Mouse (Mus musculus) testis, adult 2 months (tissue): ENCODE results near the gene Slc2a5. TPM values are rescaled to one million over a fixed set of nuclear protein-coding genes. Genes with fewer than 3 reads are reported as not detected.

Experiments
- H3K27ac ChIP-seq: fragments of 200-500 bp; 2 replicates; pipeline ENCODE4 v1.5.1; 2012; ENCODE audit warnings: low read depth, low read length; ENCODE audit not compliant: control insufficient read depth, insufficient read depth
- H3K27me3 ChIP-seq: fragments of 200-500 bp; 2 replicates; pipeline ENCODE4 v1.6.1; 2012; ENCODE audit warnings: mild to moderate bottlenecking, low read length, moderate library complexity; ENCODE audit not compliant: control insufficient read depth, insufficient read depth
- H3K36me3 ChIP-seq: fragments of 200-500 bp; 2 replicates; pipeline ENCODE4 v1.6.1; 2012; ENCODE audit warnings: mild to moderate bottlenecking, low read length; ENCODE audit not compliant: control insufficient read depth, insufficient read depth
- H3K4me1 ChIP-seq: fragments of 200-500 bp; 2 replicates; pipeline ENCODE4 v1.6.1; 2012; ENCODE audit warnings: low read length; ENCODE audit not compliant: control insufficient read depth, insufficient read depth
- H3K4me3 ChIP-seq: fragments of 200-500 bp; 2 replicates; pipeline ENCODE4 v1.5.1; 2012; ENCODE audit warnings: low read depth, mild to moderate bottlenecking, low read length, moderate library complexity, mixed read lengths; ENCODE audit not compliant: control insufficient read depth
- CTCF ChIP-seq: fragments of 200-500 bp; IDR thresholded peaks from 2 replicates; pipeline ENCODE4 v1.5.1; 2012; ENCODE audit warnings: low read depth, mild to moderate bottlenecking, inconsistent platforms, low read length, moderate library complexity; ENCODE audit not compliant: control insufficient read depth, insufficient read depth, insufficient replicate concordance
- POLR2A ChIP-seq: fragments of 200-500 bp; IDR thresholded peaks from 2 replicates; pipeline ENCODE4 v1.6.1; 2012; ENCODE audit warnings: low read depth, mild to moderate bottlenecking, inconsistent platforms, low read length, moderate library complexity; ENCODE audit not compliant: control insufficient read depth
- polyA plus RNA-seq: library from polyadenylated mRNA; depleted of rRNA; stranded (reverse); fragments of >200 nt; gene quantifications from 2 replicates; pipeline ENCODE4 v1.2.3, GENCODE M21; 2012; rRNA removed

Gene Slc2a5
- polyA plus RNA-seq: 732 and 736 TPM in 2 replicates

DNA sequence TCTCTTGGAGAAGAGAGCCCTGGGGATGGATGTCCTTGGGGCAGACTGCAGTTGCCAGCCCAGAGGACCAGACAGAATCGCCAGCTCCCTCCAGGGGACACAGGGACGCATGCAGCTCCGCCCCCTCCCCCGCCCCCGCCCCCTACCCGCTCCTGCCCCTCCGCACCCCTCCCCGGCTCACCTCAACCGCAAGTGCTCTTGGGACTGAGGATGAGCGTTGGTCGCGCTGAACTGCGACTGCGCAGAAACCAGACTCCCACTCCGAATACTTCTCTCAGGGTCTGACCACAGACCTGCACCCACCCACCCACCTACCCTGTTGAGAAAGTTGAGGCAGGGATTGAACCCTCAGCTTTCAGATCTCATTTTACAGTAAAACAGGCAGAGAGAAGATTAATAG, at the start of gene Slc2a5:
TSS of gene Slc2a5 (plus strand) at position 229 of the 400 bp plus-strand sequence.
- Histone ChIP-seq H3K4me3 (peak within 1 kb of the TSS; percentile 86), H3K36me3 (peaks cover 1% of the 10 kb centered on the region; the same call in 1 of the 2 replicates), H3K27me3 (no peaks in the 10 kb centered on the region), H3K4me1 (peaks cover 20% of the 10 kb centered on the region), H3K27ac (peak within 1 kb of the TSS; percentile 82)
- TF ChIP-seq POLR2A (peak; percentile 88), CTCF (no peak)

GRCm38 (mm10) chr4:150070136-150070535, 48.9 kb upstream of the Slc2a5 start:
- Histone ChIP-seq H3K27me3 (no peaks in the 10 kb centered on the region), H3K27ac (no peak overlapping the region), H3K4me3 (no peak overlapping the region), H3K4me1 (peaks cover 11% of the 10 kb centered on the region), H3K36me3 (no peaks in the 10 kb centered on the region)
- TF ChIP-seq CTCF: no peak
- no peak for TF ChIP-seq POLR2A

GRCm38 (mm10) chr4:150072416-150073101, 46.5 kb upstream of the Slc2a5 start:
- peaks cover 7% of the 10 kb centered on the region for H3K4me1 ChIP-seq
- no peaks in the 10 kb centered on the region for H3K27me3 ChIP-seq
- H3K27ac ChIP-seq: no peak overlapping the region
- H3K4me3 ChIP-seq: no peak overlapping the region
- no peaks in the 10 kb centered on the region for H3K36me3 ChIP-seq
- TF ChIP-seq CTCF (no peak), POLR2A (no peak)

GRCm38 (mm10) chr4:150073102-150073473, 46.0 kb upstream of the Slc2a5 start:
- Histone ChIP-seq H3K27ac (no peak overlapping the region), H3K36me3 (no peaks in the 10 kb centered on the region)
- TF ChIP-seq CTCF (peak; percentile 97), POLR2A (no peak)

DNA sequence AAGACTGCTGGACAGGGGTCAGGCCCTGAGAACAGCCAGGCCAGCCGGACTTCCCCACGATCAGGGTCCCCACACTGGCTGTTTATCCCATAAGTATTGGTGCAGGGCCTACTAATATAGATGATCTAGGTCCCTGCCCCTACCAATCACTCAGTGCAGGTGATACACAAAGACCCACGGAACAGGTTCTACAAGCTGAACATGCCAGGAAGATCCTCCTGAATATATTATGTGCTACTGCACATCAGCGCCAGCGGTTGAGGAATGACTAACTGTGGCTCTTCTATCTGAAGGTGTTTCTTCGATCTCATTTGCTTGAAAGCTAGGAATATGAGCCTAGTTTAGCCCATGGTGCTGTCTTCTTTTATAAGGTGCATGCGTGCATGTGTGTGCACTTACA, 43.7 kb upstream of the Slc2a5 start:
- Histone ChIP-seq H3K27ac (no peak overlapping the region), H3K27me3 (no peaks in the 10 kb centered on the region), H3K4me1 (peaks cover 7% of the 10 kb centered on the region), H3K4me3 (no peak overlapping the region), H3K36me3 (no peaks in the 10 kb centered on the region)
- no peak for TF ChIP-seq CTCF
- no peak for TF ChIP-seq POLR2A

More at GRCm38 (mm10) chr4:150073102-150073473, 46.0 kb upstream of the Slc2a5 start:
- no peaks in the 10 kb centered on the region for H3K27me3 ChIP-seq
- H3K4me1 ChIP-seq: peaks cover 7% of the 10 kb centered on the region
- no peak overlapping the region for H3K4me3 ChIP-seq

- Histone ChIP-seq H3K4me3 (no peak overlapping the region), H3K27ac (no peak overlapping the region), H3K4me1 (peaks cover 7% of the 10 kb centered on the region), H3K27me3 (no peaks in the 10 kb centered on the region), H3K36me3 (no peaks in the 10 kb centered on the region)
- TF ChIP-seq CTCF (no peak), POLR2A (no peak)
Observed at GRCm38 (mm10) chr4:150076147-150076546, 42.9 kb upstream of the Slc2a5 start.

- H3K4me1 ChIP-seq: no peaks in the 10 kb centered on the region; the same call in 1 of the 2 replicates
- H3K4me3 ChIP-seq: no peak overlapping the region
- no peaks in the 10 kb centered on the region for H3K36me3 ChIP-seq
- TF ChIP-seq CTCF: no peak
- no peak for TF ChIP-seq POLR2A
- no peak overlapping the region for H3K27ac ChIP-seq
- H3K27me3 ChIP-seq: no peaks in the 10 kb centered on the region
Observed at GRCm38 (mm10) chr4:150078646-150079045, 40.4 kb upstream of the Slc2a5 start.
